Mouse (Mus musculus) lung, postnatal 0 days (tissue): ENCODE data around the gene 5330417C22Rik. TPM values are rescaled to one million over a fixed set of nuclear protein-coding genes. Genes with fewer than 3 reads are reported as not detected.

Source experiments
- ATAC-seq: fragments of 200-750 bp; cut with Nextera tagmentation; 2 replicates; pipeline ENCODE4 v1.8.0; 2017; ENCODE audit warnings: moderate library complexity
- DNase-seq: peaks from one replicate; pipeline ENCODE4 v3.0.0-alpha.2; 2016; ENCODE audit warnings: low spot score
- H3K27ac ChIP-seq: fragments of 300-500 bp; sonication (generic); 2 replicates; pipeline ENCODE4 v1.5.1; 2014; ENCODE audit warnings: antibody characterized with exemption, mild to moderate bottlenecking, low read length, mixed read lengths
- H3K27me3 ChIP-seq: fragments of 300-500 bp; sonication (generic); replicated peaks from 2 replicates; pipeline ENCODE4 v1.6.1; 2014; ENCODE audit warnings: low read length, mixed read lengths; ENCODE audit not compliant: insufficient read depth
- H3K36me3 ChIP-seq: fragments of 300-500 bp; sonication (generic); 2 replicates; pipeline ENCODE4 v1.6.1; 2014; ENCODE audit warnings: low read length, mixed read lengths; ENCODE audit not compliant: insufficient read depth
- H3K4me1 ChIP-seq: fragments of 300-500 bp; sonication (generic); 2 replicates; pipeline ENCODE4 v1.6.1; 2014; ENCODE audit warnings: antibody characterized with exemption, low read depth, low read length, mixed read lengths; ENCODE audit not compliant: insufficient read depth
- H3K4me2 ChIP-seq: fragments of 300-500 bp; sonication (generic); replicated peaks from 2 replicates; pipeline ENCODE4 v1.6.1; 2014; ENCODE audit warnings: low read depth, mild to moderate bottlenecking, low read length, moderate library complexity, mixed read lengths
- H3K4me3 ChIP-seq: fragments of 300-500 bp; sonication (generic); 2 replicates; pipeline ENCODE4 v1.5.1; 2014; ENCODE audit warnings: low read depth, low read length
- H3K9ac ChIP-seq: fragments of 300-500 bp; sonication (generic); replicated peaks from 2 replicates; pipeline ENCODE4 v1.6.1; 2014; ENCODE audit warnings: low read depth, mild to moderate bottlenecking
- H3K9me3 ChIP-seq: fragments of 300-500 bp; sonication (generic); 2 replicates; pipeline ENCODE4 v1.6.1; 2016; ENCODE audit warnings: low read length, mixed read lengths
- CTCF ChIP-seq: IDR thresholded peaks from 2 replicates; pipeline ENCODE4 v1.5.1; 2016; ENCODE audit warnings: antibody characterized with exemption, mild to moderate bottlenecking
- EP300 ChIP-seq: IDR thresholded peaks from 2 replicates; pipeline ENCODE4 v1.6.1; 2016; ENCODE audit warnings: antibody characterized with exemption, mild to moderate bottlenecking, control low read depth
- WGBS: fragments of 180-500 bp; shearing (Covaris S2); extraction: QIAGEN DNeasy Blood & Tissue Kit; methylation state at CpG from one replicate; pipeline ENCODE4 v1.1.7; 2014; 5-methylcytosine and 5-hydroxymethylcytosine counted together
- polyA plus RNA-seq: library from polyadenylated mRNA; unstranded; fragments of >200 nt; fragmentation: Nextera tagmentation; extraction: Ambion mirVana; gene quantifications from 2 replicates; pipeline ENCODE4 v1.2.1, GENCODE M21; 2015

The 5330417C22Rik gene
- polyA plus RNA-seq, 1 experiment from 2014 or later, result 45.7 TPM

GRCm38 (mm10) chr3:108497602-108498001, 38.7 kb downstream of the 5330417C22Rik start:
- Histone ChIP-seq H3K4me2 (no peak overlapping the region), H3K36me3 (no peaks in the 10 kb centered on the region), H3K9me3 (no peaks in the 10 kb centered on the region), H3K9ac (no peak overlapping the region), H3K4me3 (no peak overlapping the region), H3K27me3 (no peaks in the 10 kb centered on the region), H3K27ac (no peak overlapping the region), H3K4me1 (no peaks in the 10 kb centered on the region)
- ATAC-seq, result no peak; the same call in 1 of the 2 replicates
- TF ChIP-seq CTCF (no peak), EP300 (no peak)
- WGBS, result 24% methylated on average over 9 of the region's 9 CpGs
- no peak for DNase-seq

GRCm38 (mm10) chr3:108495486-108495885, 40.9 kb downstream of the 5330417C22Rik start:
- WGBS, result 49% methylated on average over 4 of the region's 4 CpGs
- Histone ChIP-seq H3K36me3 (no peaks in the 10 kb centered on the region), H3K4me2 (no peak overlapping the region), H3K27me3 (no peaks in the 10 kb centered on the region), H3K4me1 (no peaks in the 10 kb centered on the region), H3K27ac (no peak overlapping the region), H3K4me3 (no peak overlapping the region), H3K9me3 (no peaks in the 10 kb centered on the region), H3K9ac (no peak overlapping the region)
- TF ChIP-seq EP300, result no peak
- TF ChIP-seq CTCF, result no peak
- ATAC-seq, result no peak
- DNase-seq, result no peak

- Histone ChIP-seq H3K4me2 (no peak overlapping the region), H3K27me3 (no peaks in the 10 kb centered on the region), H3K27ac (no peak overlapping the region), H3K4me3 (no peak overlapping the region), H3K9me3 (no peaks in the 10 kb centered on the region), H3K4me1 (no peaks in the 10 kb centered on the region), H3K9ac (no peak overlapping the region), H3K36me3 (no peaks in the 10 kb centered on the region)
- DNase-seq, result no peak
- WGBS, result 86% methylated on average over 9 of the region's 9 CpGs
- ATAC-seq, result no peak
- no peak for TF ChIP-seq CTCF
These were observed 41.4 kb downstream of the 5330417C22Rik start for GRCm38 (mm10) chr3:108494861-108495474.

GRCm38 (mm10) chr3:108489968-108490367, 46.4 kb downstream of the 5330417C22Rik start:
- no peak for ATAC-seq
- H3K9me3 ChIP-seq, result no peaks in the 10 kb centered on the region
- no peaks in the 10 kb centered on the region for H3K36me3 ChIP-seq
- H3K4me1 ChIP-seq, result no peaks in the 10 kb centered on the region
- no peak for DNase-seq
- peak; percentile 62 for TF ChIP-seq CTCF
- no peak for TF ChIP-seq EP300
- H3K9ac ChIP-seq, result no peak overlapping the region
- no peaks in the 10 kb centered on the region for H3K27me3 ChIP-seq
- H3K4me3 ChIP-seq, result no peak overlapping the region
- H3K27ac ChIP-seq, result no peak overlapping the region
- 39% methylated on average over 3 of the region's 3 CpGs for WGBS
- no peak overlapping the region for H3K4me2 ChIP-seq

GRCm38 (mm10) chr3:108484749-108485148, 51.6 kb downstream of the 5330417C22Rik start:
- DNase-seq (no peak), ATAC-seq (no peak)
- Histone ChIP-seq H3K4me2 (no peak overlapping the region), H3K27ac (no peak overlapping the region), H3K9me3 (no peaks in the 10 kb centered on the region), H3K4me1 (no peaks in the 10 kb centered on the region), H3K36me3 (no peaks in the 10 kb centered on the region), H3K4me3 (no peak overlapping the region), H3K27me3 (no peaks in the 10 kb centered on the region), H3K9ac (no peak overlapping the region)
- 81% methylated on average over 4 of the region's 4 CpGs for WGBS
- no peak for TF ChIP-seq CTCF
- TF ChIP-seq EP300, result no peak

GRCm38 (mm10) chr3:108478800-108479199, 57.5 kb downstream of the 5330417C22Rik start:
- H3K27me3 ChIP-seq, result no peaks in the 10 kb centered on the region
- TF ChIP-seq EP300 (no peak), CTCF (no peak)
- peak; percentile 29 for DNase-seq
- H3K4me3 ChIP-seq, result no peak overlapping the region
- H3K9me3 ChIP-seq, result no peaks in the 10 kb centered on the region
- 59% methylated on average over 4 of the region's 4 CpGs for WGBS
- H3K9ac ChIP-seq, result no peak overlapping the region
- no peak for ATAC-seq
- H3K27ac ChIP-seq, result no peak overlapping the region
- no peaks in the 10 kb centered on the region for H3K36me3 ChIP-seq
- H3K4me2 ChIP-seq, result no peak overlapping the region
- no peaks in the 10 kb centered on the region for H3K4me1 ChIP-seq
